Mouse (Mus musculus) CH12.LX (cell line): Measurements from ENCODE around the gene Hist2h4.

Experiments used
- BHLHE40 ChIP-seq: IDR thresholded peaks from 2 replicates; pipeline ENCODE4 v1.6.1; 2011; ENCODE audit warnings: mild to moderate bottlenecking, low read depth, low read length, improper control_type of control experiment
- CTCF ChIP-seq, 2 experiments: IDR thresholded peaks in 1 of 2; conservative IDR thresholded peaks in 1 of 2; 2 replicates each; pipeline ENCODE4 v1.5.1; 2011 to 2012; ENCODE audit warnings: low read depth in 2 of 2, low read length in 2 of 2, improper control_type of control experiment in 1 of 2, inconsistent platforms in 1 of 2, mild to moderate bottlenecking in 1 of 2, moderate library complexity in 1 of 2
- E2F4 ChIP-seq: IDR thresholded peaks from 2 replicates; pipeline ENCODE4 v1.6.1; 2011; ENCODE audit warnings: low read depth, low read length, improper control_type of control experiment; ENCODE audit not compliant: insufficient replicate concordance
- EP300 ChIP-seq: IDR thresholded peaks from 2 replicates; pipeline ENCODE4 v1.6.1; 2011; ENCODE audit warnings: low read length, improper control_type of control experiment
- ETS1 ChIP-seq: conservative IDR thresholded peaks from 2 replicates; pipeline ENCODE4 v1.6.1; 2012; ENCODE audit warnings: low read depth, mild to moderate bottlenecking, inconsistent platforms, low read length, improper control_type of control experiment, moderate library complexity
- HCFC1 ChIP-seq: IDR thresholded peaks from 2 replicates; pipeline ENCODE4 v1.6.1; 2012; ENCODE audit warnings: low read depth, mild to moderate bottlenecking, inconsistent platforms, low read length, improper control_type of control experiment
- MAX ChIP-seq: IDR thresholded peaks from 2 replicates; pipeline ENCODE4 v1.6.1; 2011; ENCODE audit warnings: low read length, improper control_type of control experiment
- MEF2A ChIP-seq: IDR thresholded peaks from 2 replicates; pipeline ENCODE4 v1.6.1; 2014; ENCODE audit warnings: low read depth, mild to moderate bottlenecking, inconsistent platforms, low read length, improper control_type of control experiment, borderline replicate concordance
- MXI1 ChIP-seq: IDR thresholded peaks from 2 replicates; pipeline ENCODE4 v1.6.1; 2011; ENCODE audit warnings: mild to moderate bottlenecking, low read depth, low read length, improper control_type of control experiment
- POLR2A ChIP-seq: IDR thresholded peaks from 2 replicates; pipeline ENCODE4 v1.6.1; 2011; ENCODE audit warnings: low read depth, mild to moderate bottlenecking, improper control_type of control experiment, low read length
- SIN3A ChIP-seq: IDR thresholded peaks from 2 replicates; pipeline ENCODE4 v1.6.1; 2012; ENCODE audit warnings: low read length, improper control_type of control experiment, inconsistent platforms
- USF1 ChIP-seq: IDR thresholded peaks from 2 replicates; pipeline ENCODE4 v1.6.1; 2014; ENCODE audit warnings: low read depth, mild to moderate bottlenecking, inconsistent platforms, low read length, improper control_type of control experiment
- USF2 ChIP-seq: conservative IDR thresholded peaks from 2 replicates; pipeline ENCODE4 v1.6.1; 2011; ENCODE audit warnings: low read depth, low read length, improper control_type of control experiment
- ZNF384 ChIP-seq: IDR thresholded peaks from 2 replicates; pipeline ENCODE4 v1.6.1; 2012; ENCODE audit warnings: low read depth, low read length, improper control_type of control experiment, inconsistent platforms

DNA sequence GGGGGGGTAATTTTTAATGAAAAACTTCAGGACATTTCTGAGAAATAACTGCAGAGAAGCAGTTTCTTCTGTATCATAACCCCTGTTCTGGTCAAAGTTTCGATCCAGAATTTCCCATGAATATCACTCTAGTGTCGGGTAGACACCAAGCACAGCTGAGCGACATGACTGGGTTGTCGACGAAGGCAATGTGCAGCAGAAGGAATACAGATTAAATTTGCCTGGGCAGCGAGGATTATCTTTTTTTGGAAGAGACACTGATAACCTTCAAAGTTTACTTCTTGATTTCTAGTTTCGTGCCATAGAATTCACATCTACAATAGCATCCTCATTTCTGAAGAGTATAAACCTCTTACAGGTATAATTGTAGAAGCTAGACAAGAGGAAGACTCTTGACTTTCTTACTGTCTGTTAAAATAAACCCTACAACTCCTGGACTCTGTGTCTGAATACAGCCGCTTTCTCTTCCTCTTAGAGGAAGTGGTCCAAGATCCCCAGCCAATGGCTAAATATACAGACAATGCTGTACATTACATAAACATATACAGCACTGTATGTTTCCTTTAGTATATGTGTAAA is 3.1 kb upstream of the Hist2h4 start:
- TF ChIP-seq POLR2A (no peak), SIN3A (no peak), ZNF384 (no peak), ETS1 (no peak), E2F4 (no peak), MEF2A (no peak), MXI1 (no peak), BHLHE40 (no peak), MAX (no peak), USF1 (no peak), CTCF (conservative IDR thresholded peaks at IDR 0.05 in 1 of 2, IDR thresholded peaks at IDR 0.05 in 1 of 2; ENCODE audit: low read depth in 2 of 2, low read length in 2 of 2) (no peak), USF2 (no peak), EP300 (no peak), HCFC1 (no peak)
